Mouse (Mus musculus): ENCODE results near the gene Hyou1.

DNA sequence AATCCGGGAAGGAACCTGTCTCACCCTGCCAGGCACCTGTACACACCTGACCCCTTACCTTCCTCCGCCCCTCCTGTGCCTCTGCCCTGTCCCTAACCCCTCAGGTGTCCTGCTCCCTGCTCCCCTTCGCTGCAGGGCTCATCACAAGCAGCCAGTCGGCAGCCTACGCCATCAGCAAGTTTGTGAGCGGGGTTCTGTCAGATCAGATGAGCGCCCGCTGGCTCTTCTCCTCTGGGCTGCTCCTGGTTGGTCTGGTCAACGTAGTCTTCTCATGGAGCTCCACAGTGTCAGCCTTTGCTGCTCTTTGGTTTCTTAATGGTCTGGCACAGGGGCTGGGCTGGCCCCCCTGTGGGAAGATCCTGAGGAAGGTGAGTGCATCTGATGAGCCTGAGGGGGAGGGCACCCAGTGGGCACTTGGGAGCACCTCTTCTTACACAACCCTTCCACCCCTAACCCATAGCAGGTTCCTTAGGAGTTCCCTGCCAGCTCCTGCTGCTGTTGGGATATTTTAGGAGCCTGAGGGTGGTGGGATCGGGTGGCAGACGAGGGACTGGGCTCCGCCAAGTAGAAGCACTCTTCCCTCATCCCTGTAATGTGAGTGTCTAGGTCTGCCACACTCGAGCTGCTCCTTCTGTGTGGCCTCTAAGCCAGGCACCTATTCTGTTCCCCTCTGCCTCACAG is 20.0 kb downstream of the Hyou1 start:
- TF ChIP-seq CTCF (IDR thresholded peaks at IDR 0.05; ENCODE audit: low read depth, low read length) (no peak), POLR2A (IDR thresholded peaks at IDR 0.05; ENCODE audit: extremely low read depth, insufficient read depth, low read length) (0 out of 2 replicates have a peak, but pooled peaks have one; percentile 2)

Data from liver, adult 2 months (tissue).